Mouse (Mus musculus): ENCODE measurements at regions not wholly inside any gene's neighbourhood (a gene's known extent, or its start where the extent isn't known, plus 50 kb on each side); places are given as distances from the start of the nearest gene placed in this dataset.
A peak's percentile ranks its signal among the peaks of the same experiment; 100 is the strongest.

- DNase-seq, result no peak
- intact Hi-C loops (cut with DNase I; ENCODE audit: low total_unique reads), result no loop called here
Observed at GRCm38 (mm10) chr4:53231046-53231445, 71.4 kb upstream of the Abca1 start.

DNA sequence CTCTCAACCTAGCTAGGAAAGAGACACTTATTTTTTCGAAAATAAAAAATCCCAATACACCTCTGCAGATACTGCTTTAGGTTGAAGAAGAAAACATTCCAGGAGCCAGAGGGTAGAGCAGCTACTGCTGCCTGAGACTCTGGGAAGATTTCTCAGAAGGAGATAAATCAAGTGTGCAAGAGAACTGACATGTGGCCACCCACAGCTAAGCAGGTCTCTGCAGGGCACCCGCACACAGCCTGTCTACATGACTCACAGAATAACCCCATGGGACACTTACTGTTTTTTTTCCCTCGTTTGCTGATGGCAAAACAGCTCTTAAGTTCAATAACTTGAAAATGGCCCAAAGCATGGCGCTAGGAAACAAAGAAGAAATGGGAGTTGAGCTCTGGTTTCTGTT lies 68.7 kb upstream of the Abca1 start:
- intact Hi-C loops (cut with DNase I; ENCODE audit: low total_unique reads), result no loop called here
- no peak for DNase-seq

GRCm38 (mm10) chr4:53227771-53228170 lies 68.1 kb upstream of the Abca1 start:
- intact Hi-C loops (cut with DNase I; ENCODE audit: low total_unique reads), result no loop called here
- DNase-seq, result no peak

GRCm38 (mm10) chr4:53227071-53227470 lies 67.4 kb upstream of the Abca1 start:
- intact Hi-C loops (cut with DNase I; ENCODE audit: low total_unique reads), result no loop called here
- no peak for DNase-seq

GRCm38 (mm10) chr4:53226376-53226775 lies 66.7 kb upstream of the Abca1 start:
- intact Hi-C loops (cut with DNase I; ENCODE audit: low total_unique reads), result no loop called here
- DNase-seq, result no peak

DNA sequence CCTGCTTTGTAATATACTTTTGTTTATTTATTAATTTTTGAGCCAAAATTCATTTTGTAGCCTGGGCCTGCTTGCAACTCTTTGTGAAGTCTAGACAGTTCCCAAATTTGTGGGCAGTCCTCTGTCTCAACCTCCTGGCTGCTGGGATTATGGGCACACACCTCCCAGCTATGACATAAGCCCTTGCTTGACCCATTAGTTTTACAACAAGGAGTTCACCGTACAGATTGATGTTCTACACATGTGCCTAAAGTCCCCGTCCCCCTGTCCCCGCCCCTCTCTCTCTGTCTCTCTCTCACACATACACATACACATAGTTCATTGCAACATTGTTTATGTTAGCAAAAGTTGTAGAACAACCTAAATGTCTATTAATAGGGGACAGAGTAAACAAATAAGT lies 63.7 kb upstream of the Abca1 start:
- intact Hi-C loops (cut with DNase I; ENCODE audit: low total_unique reads), result no loop called here
- DNase-seq, result no peak

DNA sequence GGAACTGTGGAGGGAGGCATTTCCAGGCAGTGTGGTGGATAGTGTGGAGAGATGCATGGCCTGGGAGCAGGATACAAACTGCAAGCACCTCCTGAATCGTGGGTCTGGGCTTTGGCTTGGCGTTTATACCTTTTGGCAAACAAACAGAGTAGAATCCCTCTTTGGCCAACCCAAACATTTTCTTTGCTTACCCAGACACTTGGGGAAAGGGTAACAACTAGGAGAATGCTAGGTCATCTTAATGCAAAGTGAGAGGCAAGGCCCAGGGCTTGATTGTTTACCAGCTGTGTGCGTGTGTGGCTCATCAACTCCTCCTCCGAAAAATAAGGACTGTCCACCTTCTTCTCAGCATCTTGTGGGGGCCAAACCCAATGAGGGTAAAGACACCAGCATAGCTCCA lies 61.1 kb upstream of the Abca1 start:
- intact Hi-C loops (cut with DNase I; ENCODE audit: low total_unique reads), result no loop called here
- DNase-seq, result no peak

- intact Hi-C loops (cut with DNase I; ENCODE audit: low total_unique reads), result no loop called here
- peak; percentile 52 for DNase-seq
Observed at GRCm38 (mm10) chr4:53219351-53219750, 59.7 kb upstream of the Abca1 start.

GRCm38 (mm10) chr4:53218752-53219151 lies 59.1 kb upstream of the Abca1 start:
- intact Hi-C loops (cut with DNase I; ENCODE audit: low total_unique reads), result no loop called here
- peak; percentile 42 for DNase-seq

- intact Hi-C loops (cut with DNase I; ENCODE audit: low total_unique reads), result no loop called here
- no peak for DNase-seq
Observed at GRCm38 (mm10) chr4:53218291-53218640, 58.6 kb upstream of the Abca1 start.

DNA sequence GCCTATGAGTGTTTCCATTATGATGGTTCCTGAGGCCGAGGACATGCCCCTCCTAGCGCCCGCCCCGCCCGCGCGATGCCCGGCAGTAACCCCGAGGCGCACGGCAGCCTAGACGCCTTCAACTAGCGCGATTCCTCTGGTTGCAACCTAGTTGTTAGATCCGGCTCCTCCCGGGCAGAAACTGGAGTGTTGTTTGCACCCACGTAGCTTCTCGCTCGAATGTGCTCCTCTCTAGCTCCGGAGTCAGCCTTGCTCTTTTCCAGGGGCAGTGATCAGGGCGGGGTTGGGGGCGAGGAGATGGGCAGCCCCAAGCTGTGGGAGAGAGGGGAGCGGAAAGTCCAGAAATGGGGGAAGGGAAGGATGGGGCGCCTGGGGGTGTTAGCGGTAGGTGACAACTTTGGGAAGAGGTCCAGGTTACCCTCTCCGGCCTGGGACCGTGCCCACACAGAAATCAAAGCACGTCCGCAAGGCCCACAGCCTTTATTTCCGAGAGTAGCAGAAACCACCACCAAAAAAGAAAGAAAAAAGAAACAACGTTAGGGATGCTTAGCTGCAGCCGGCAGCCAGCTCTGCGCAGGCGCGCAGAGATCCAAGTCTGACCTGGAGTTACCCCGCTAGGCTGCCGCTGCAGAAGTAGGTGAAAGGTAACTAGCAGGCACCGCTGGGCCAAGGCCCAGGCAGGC lies 58.1 kb upstream of the Abca1 start:
- intact Hi-C loops (cut with DNase I; ENCODE audit: low total_unique reads), result no loop called here
- peak; percentile 77 for DNase-seq

GRCm38 (mm10) chr4:53212541-53212940 lies 52.8 kb upstream of the Abca1 start:
- no peak for DNase-seq
- intact Hi-C loops (cut with DNase I; ENCODE audit: low total_unique reads), result no loop called here

- no peak for DNase-seq
- intact Hi-C loops (cut with DNase I; ENCODE audit: low total_unique reads), result no loop called here
Observed at GRCm38 (mm10) chr4:53210685-53211084, 51.0 kb upstream of the Abca1 start.

All from gastrocnemius, postnatal 14 days (tissue).